Mouse (Mus musculus) heart, embryonic 12.5 days (tissue): ENCODE results near the gene Cd164l2. TPM values are rescaled to one million over a fixed set of nuclear protein-coding genes. Genes with fewer than 3 reads are reported as not detected.

ENCODE experiments used
- ATAC-seq: fragments of 200-750 bp; cut with Nextera tagmentation; 2 replicates; pipeline ENCODE4 v1.8.0; 2017; ENCODE audit warnings: moderate TSS enrichment, moderate library complexity; ENCODE audit not compliant: insufficient number of reproducible peaks, low FRiP score
- H3K27ac ChIP-seq: fragments of 300-500 bp; sonication (generic); 2 replicates; pipeline ENCODE4 v1.5.1; 2016; ENCODE audit warnings: mild to moderate bottlenecking, moderate library complexity; ENCODE audit not compliant: poor library complexity, severe bottlenecking
- H3K27me3 ChIP-seq: fragments of 300-500 bp; sonication (generic); replicated peaks from 2 replicates; pipeline ENCODE4 v1.6.1; 2016; ENCODE audit warnings: mild to moderate bottlenecking, moderate library complexity
- H3K36me3 ChIP-seq: fragments of 300-500 bp; sonication (generic); 2 replicates; pipeline ENCODE4 v1.6.1; 2016; ENCODE audit warnings: mild to moderate bottlenecking, moderate library complexity
- H3K4me1 ChIP-seq: fragments of 300-500 bp; sonication (generic); replicated peaks from 2 replicates; pipeline ENCODE4 v1.6.1; 2016; ENCODE audit warnings: mild to moderate bottlenecking
- H3K4me2 ChIP-seq: fragments of 300-500 bp; sonication (generic); 2 replicates; pipeline ENCODE4 v1.6.1; 2016; ENCODE audit warnings: mild to moderate bottlenecking, moderate library complexity
- H3K4me3 ChIP-seq: fragments of 300-500 bp; sonication (generic); 2 replicates; pipeline ENCODE4 v1.5.1; 2016; ENCODE audit warnings: mild to moderate bottlenecking
- H3K9ac ChIP-seq: fragments of 300-500 bp; sonication (generic); 2 replicates; pipeline ENCODE4 v1.6.1; 2016; ENCODE audit warnings: mild to moderate bottlenecking, moderate library complexity
- H3K9me3 ChIP-seq: fragments of 300-500 bp; sonication (generic); replicated peaks from 2 replicates; pipeline ENCODE4 v1.6.1; 2016; ENCODE audit warnings: mild to moderate bottlenecking, moderate library complexity
- WGBS: fragments of 180-500 bp; shearing (Covaris S2); methylation state at CpG from one replicate; pipeline ENCODE4 v1.1.7; 2016; 5-methylcytosine and 5-hydroxymethylcytosine counted together
- polyA plus RNA-seq: library from polyadenylated mRNA; unstranded; fragments of >200 nt; fragmentation: Nextera tagmentation; extraction: Ambion mirVana; gene quantifications from 2 replicates; pipeline ENCODE4 v1.2.1, GENCODE M21; 2016

Cd164l2 gene
- polyA plus RNA-seq, 1 experiment from 2014 or later = 0.34 TPM

DNA sequence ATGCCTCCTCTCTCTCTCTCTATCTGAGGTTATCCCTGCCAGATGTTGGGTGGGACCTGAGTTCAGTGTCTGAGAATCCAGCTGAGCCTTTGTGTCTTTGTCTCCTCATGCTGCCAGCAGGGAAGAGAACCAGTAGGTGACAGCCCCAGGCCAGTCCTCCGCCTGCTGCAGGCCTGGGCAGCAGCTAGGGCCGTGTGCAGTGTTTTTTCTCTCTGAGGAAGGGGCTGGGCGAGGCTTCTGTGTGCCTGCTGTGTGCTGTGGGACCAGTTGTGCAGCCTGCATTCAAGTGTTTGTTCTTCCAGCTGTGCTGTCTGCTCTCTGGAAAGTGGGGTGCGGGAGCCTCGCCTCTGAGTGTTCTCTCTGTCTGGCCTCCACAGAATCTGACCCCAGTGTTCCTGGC is 11.9 kb downstream of the Cd164l2 start:
- H3K4me1 ChIP-seq = peaks cover 11% of the 10 kb centered on the region
- no peaks in the 10 kb centered on the region for H3K9me3 ChIP-seq
- 63% methylated on average over 5 of the region's 5 CpGs for WGBS
- no peak overlapping the region for H3K27ac ChIP-seq
- no peaks in the 10 kb centered on the region for H3K36me3 ChIP-seq
- H3K27me3 ChIP-seq = peaks cover 33% of the 10 kb centered on the region
- ATAC-seq = no peak
- H3K4me2 ChIP-seq = no peak overlapping the region
- H3K4me3 ChIP-seq = no peak overlapping the region
- H3K9ac ChIP-seq = no peak overlapping the region

DNA sequence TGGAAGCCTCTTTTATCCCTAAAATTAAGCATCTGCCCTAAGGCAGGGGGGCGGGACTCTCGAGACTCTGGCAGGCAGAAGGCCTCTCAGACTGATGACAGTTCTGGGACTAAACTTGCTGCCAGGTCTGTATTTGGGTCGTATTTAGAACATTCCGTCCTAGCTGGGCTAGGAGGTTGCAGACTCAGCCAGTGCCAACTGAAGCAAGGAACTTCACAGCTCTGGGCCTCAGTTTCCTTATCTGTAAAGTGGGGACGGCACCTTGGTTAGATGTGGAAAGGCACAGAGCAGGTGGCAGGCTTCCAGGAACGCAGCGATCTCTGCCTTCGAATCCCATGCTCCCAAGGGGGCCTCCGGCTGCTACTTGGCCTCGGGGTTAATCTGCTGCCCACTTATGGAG is 14.1 kb downstream of the Cd164l2 start:
- Histone ChIP-seq H3K9ac (no peak overlapping the region), H3K4me1 (peaks cover 5% of the 10 kb centered on the region; the same call in 1 of the 2 replicates), H3K9me3 (no peaks in the 10 kb centered on the region), H3K27me3 (peaks cover 19% of the 10 kb centered on the region), H3K4me3 (no peak overlapping the region), H3K27ac (no peak overlapping the region), H3K4me2 (no peak overlapping the region), H3K36me3 (no peaks in the 10 kb centered on the region)
- ATAC-seq = no peak
- 67% methylated on average over 10 of the region's 10 CpGs for WGBS

DNA sequence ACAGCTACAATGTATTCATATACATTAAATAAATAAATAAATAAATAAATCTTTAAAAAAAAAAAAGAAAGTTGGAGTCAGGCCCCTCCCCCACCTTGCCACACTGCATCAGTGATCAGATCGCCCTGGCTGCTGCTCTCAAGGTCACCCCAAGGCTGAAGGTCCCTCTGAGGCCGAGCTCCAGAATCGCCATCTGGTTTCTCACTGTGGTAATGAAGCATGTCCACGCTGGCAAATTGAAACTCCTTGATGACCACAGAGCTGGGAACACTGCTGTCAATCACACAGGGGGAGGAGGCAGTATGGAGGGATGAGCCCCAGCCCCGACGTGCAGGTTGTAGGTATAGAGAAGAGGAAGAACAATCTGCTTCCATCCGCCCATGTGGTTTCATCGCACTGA is 15.7 kb downstream of the Cd164l2 start:
- Histone ChIP-seq H3K9me3 (no peaks in the 10 kb centered on the region; the same call in 1 of the 2 replicates), H3K4me1 (peaks cover 3% of the 10 kb centered on the region; the same call in 1 of the 2 replicates), H3K36me3 (no peaks in the 10 kb centered on the region), H3K4me3 (no peak overlapping the region), H3K9ac (no peak overlapping the region; the same call in 1 of the 2 replicates), H3K27ac (no peak overlapping the region), H3K4me2 (no peak overlapping the region), H3K27me3 (peaks cover 3% of the 10 kb centered on the region)
- 76% methylated on average over 8 of the region's 8 CpGs for WGBS
- ATAC-seq = no peak

DNA sequence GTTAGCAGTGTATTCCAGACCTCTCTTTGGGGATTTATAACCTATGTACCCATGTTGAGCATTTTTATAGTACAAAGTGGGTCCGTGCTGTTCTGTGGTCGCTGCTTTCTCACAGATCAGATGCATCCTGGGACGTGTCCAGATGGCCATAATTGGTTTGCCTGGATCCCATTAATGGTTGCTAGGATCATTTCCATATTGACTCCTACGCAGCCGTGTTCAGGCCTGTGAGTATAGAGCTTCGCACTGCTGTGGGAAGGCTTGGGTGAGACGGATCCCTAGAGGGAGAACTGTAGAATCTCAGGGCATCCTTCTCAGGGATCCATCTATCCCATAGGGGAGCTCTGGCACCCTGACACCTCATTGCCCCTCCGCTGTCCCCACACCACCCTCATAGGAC is 17.7 kb downstream of the Cd164l2 start:
- WGBS = 85% methylated on average over 8 of the region's 8 CpGs
- Histone ChIP-seq H3K27ac (no peak overlapping the region), H3K9ac (no peak overlapping the region), H3K36me3 (no peaks in the 10 kb centered on the region), H3K4me2 (no peak overlapping the region), H3K27me3 (peaks cover 4% of the 10 kb centered on the region; the same call in 1 of the 2 replicates), H3K4me3 (no peak overlapping the region), H3K4me1 (no peaks in the 10 kb centered on the region), H3K9me3 (no peaks in the 10 kb centered on the region; the same call in 1 of the 2 replicates)
- ATAC-seq = no peak

DNA sequence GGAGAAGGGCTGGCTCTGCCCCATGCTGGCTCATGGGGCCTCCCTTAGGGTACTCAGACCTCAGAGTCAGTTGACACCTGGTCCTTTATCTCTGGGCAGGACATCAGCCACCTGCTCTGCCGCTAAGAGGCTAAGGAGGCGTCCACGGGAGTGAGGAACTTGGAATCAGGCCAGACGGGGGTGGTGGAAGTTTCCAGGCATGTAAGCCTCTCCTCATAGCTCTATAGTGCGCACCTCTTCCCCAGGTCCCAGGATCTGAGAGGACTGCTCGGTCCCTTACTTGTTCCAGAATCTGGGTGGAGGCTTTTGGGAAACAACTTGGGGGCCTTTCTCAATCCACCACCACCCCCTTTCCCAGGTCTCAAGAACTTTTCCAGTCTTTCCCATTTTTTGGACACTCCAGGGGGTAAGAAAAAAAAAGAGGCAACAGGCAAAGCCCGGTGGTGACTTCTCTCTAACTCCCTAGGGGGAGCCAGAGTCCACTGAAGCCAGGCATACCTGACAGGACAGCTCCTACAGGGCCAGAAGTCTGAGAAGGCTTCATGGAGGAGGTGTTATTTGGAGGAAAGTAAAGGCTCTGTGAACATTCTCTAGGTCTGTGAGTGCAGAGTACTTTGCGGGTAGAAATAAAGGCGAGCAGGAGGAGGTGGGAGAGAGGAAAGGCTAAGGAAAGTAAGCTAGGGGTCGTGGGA is 21.5 kb downstream of the Cd164l2 start:
- no peaks in the 10 kb centered on the region for H3K4me1 ChIP-seq
- WGBS = 29% methylated on average over 10 of the region's 10 CpGs

DNA sequence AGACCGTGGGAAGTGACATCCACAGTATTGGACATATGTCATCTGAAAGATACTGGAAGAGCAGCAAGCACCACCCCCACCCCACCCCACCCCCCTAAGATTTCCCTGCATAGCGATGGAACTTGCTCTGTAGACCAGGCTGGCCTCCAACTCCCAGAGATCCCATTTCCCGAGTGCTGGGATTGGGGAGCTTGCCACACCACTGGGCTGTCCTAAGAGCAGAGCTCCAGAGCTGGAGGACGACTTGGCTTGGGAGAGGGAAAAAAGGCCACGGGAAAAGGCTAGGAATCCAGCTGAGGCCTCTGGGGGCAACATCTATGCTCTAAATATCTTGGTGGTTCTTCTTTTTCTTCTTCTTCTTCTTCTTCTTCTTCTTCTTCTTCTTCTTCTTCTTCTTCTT is 22.8 kb downstream of the Cd164l2 start:
- WGBS = 49% methylated on average over 5 of the region's 5 CpGs
- H3K9ac ChIP-seq = no peak overlapping the region
- no peak overlapping the region for H3K4me2 ChIP-seq
- H3K27me3 ChIP-seq = peaks cover 21% of the 10 kb centered on the region
- no peak overlapping the region for H3K27ac ChIP-seq
- H3K36me3 ChIP-seq = no peaks in the 10 kb centered on the region
- H3K4me1 ChIP-seq = no peaks in the 10 kb centered on the region
- no peaks in the 10 kb centered on the region; the same call in 1 of the 2 replicates for H3K9me3 ChIP-seq
- H3K4me3 ChIP-seq = no peak overlapping the region
- no peak for ATAC-seq

More for the DNA sequence above, 21.5 kb downstream of the Cd164l2 start:
- Histone ChIP-seq H3K27me3 (peaks cover 12% of the 10 kb centered on the region), H3K9me3 (no peaks in the 10 kb centered on the region; the same call in 1 of the 2 replicates), H3K27ac (no peak overlapping the region), H3K9ac (no peak overlapping the region), H3K4me2 (no peak overlapping the region), H3K36me3 (no peaks in the 10 kb centered on the region), H3K4me3 (no peak overlapping the region)
- ATAC-seq = no peak

DNA sequence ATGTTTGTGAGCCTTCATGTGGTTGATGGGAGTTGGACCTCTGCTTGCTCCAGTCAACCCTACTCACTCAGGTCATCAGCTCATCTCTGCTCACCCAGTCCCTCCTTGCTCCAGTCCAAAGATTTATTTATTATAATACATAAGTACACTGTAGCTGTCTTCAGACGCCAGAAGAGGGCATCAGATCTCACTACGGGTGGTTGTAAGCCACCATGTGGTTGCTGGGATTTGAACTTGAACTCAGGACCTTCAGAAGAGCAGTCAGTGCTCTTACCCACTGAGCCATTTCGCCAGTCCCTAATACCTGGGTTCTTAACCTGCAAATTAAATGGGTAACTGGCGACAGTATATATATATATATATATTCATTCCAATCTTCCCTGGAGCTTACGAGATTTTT is 23.5 kb downstream of the Cd164l2 start:
- peaks cover 3% of the 10 kb centered on the region for H3K4me1 ChIP-seq
- no peak overlapping the region for H3K4me2 ChIP-seq
- no peaks in the 10 kb centered on the region; the same call in 1 of the 2 replicates for H3K9me3 ChIP-seq
- peaks cover 21% of the 10 kb centered on the region for H3K27me3 ChIP-seq
- no peak overlapping the region for H3K27ac ChIP-seq
- ATAC-seq = no peak
- WGBS = 76% methylated on average over 5 of the region's 5 CpGs
- H3K36me3 ChIP-seq = no peaks in the 10 kb centered on the region
- no peak overlapping the region for H3K9ac ChIP-seq
- H3K4me3 ChIP-seq = no peak overlapping the region

DNA sequence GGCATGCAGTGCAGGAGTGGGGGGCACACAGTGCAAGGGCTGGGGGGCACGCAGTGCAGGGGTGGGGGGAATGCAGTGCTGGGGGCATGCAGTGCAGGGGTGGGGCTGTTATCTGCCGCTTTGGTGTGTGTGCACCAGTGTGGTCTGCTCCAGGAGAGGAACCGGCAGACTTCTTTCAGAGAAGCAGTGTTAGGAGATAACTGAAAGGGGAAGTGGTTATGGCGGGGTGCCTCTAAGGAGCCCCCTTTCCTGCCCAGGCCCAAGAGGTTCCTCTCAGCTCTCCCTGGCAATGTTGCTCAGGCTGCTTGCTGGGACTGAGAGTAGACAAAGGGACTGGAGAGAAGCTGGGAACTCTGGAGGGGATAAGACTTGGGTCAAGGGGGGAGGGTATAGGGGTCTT is 26.0 kb downstream of the Cd164l2 start:
- Histone ChIP-seq H3K4me3 (no peak overlapping the region), H3K4me2 (no peak overlapping the region), H3K27ac (no peak overlapping the region), H3K4me1 (peaks cover 11% of the 10 kb centered on the region), H3K9me3 (no peaks in the 10 kb centered on the region), H3K9ac (no peak overlapping the region), H3K36me3 (no peaks in the 10 kb centered on the region), H3K27me3 (peaks cover 31% of the 10 kb centered on the region)
- WGBS = 52% methylated on average over 4 of the region's 4 CpGs
- ATAC-seq = no peak

DNA sequence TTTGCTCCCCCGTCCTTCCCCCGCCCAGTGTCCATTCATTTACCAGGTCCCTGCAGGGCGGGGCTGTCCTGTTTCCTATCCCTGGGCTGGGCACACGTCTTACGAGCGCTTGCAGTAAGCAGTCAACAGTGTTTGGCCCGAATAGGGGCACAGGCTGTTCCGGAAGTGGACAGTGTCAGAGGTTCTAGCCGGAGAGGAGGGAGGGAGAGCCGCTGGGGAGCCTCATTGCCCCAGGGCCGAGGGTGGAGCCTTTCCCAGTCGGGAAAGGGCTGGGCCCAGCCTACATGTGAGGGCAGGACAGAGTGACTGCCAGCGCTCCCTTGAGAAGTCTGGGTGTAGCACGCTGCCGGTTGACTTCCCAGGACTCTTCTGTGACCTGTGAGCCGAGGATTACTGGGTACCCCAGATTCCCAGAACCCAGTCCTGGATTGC is 28.6 kb downstream of the Cd164l2 start, which contains the start of gene Map3k6:
Map3k6 (plus strand) TSS at position 329 of the 432 bp plus-strand sequence.
- H3K27ac ChIP-seq = peak within 1 kb of the TSS; percentile 50
- 9% methylated on average over 16 of the region's 16 CpGs for WGBS
- peak within 1 kb of the TSS; percentile 63 for H3K4me3 ChIP-seq
- H3K36me3 ChIP-seq = no peaks in the 10 kb centered on the region
- peak within 1 kb of the TSS; percentile 95 for H3K4me2 ChIP-seq
- H3K27me3 ChIP-seq = peaks cover 41% of the 10 kb centered on the region
- H3K4me1 ChIP-seq = peaks cover 18% of the 10 kb centered on the region
- 0 out of 2 replicates have a peak, but pooled peaks have one; percentile 41 for ATAC-seq
- H3K9me3 ChIP-seq = no peaks in the 10 kb centered on the region
- peak within 1 kb of the TSS; percentile 77 for H3K9ac ChIP-seq

DNA sequence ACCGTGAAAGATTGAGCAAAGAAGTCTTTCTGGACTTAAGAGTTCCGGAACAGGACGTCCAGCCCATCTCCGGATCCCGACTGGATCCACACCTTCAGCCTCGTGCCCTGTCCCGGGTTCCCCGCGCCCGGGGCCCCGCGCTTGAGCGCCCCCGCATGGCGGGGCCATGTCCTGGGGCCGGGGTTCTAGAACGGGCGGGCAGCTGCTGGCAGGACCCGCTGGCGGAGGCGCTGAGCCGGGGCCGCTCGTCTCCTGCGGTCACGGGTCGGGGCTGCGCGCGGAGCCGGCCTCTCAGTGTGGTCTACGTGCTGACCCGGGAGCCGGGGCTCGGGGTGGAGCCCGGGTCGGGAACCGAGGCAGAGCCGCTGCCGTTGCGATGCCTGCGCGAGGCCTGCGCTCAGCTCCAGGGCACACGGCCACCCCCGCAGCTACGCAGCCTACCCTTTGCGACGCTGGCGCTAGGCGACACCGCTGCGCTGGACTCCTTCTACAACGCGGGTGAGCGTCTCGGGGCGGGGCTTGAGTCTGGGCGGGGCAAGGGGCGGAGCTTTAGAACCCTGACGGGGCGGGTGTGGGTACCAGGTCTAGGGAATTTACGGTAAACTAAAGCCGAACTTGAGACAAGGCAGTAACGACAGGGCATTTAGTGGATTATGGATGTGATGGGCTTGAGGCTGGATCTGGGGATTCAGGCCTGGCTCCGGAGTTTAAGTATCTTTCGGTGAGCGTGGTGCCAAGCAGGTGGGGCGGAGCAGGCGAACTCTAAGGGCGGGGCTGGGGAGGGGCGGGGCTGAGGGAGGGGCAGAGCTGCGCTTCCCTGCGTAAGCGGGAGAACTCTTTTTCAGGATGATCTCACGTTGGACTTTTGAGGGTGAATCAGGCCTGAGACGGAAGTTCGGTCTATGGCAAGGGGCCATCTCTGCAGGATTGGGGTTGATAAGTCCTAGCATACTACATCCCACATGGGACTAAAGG is 29.3 kb downstream of the Cd164l2 start:
- Histone ChIP-seq H3K27me3 (peaks cover 43% of the 10 kb centered on the region), H3K4me2 (peak overlapping the region; percentile 95), H3K9ac (peak overlapping the region; percentile 77), H3K36me3 (no peaks in the 10 kb centered on the region), H3K27ac (peak overlapping the region; percentile 50), H3K9me3 (no peaks in the 10 kb centered on the region), H3K4me1 (peaks cover 18% of the 10 kb centered on the region), H3K4me3 (peak overlapping the region; percentile 63)
- ATAC-seq = peak; percentile 92
- under 1% methylated on average over 78 of the region's 78 CpGs for WGBS

DNA sequence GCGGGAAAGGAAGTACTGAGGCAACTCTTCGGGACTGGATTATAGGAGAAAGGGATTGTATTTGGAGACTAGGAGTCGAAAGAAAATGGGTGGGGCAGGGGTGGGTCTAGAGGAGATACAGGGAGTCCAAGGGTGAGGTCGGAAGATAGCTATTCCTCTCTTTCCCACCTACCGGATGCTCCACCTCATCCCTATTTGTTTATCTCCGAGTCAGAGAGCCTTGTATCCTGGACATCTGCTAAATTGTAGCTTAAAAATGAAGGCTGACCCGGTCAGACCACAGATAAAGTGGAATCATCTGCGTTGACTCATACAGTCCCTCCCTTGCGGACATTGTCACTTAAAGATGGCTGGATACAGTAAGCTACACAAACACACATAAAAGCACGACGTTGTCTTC is 30.0 kb downstream of the Cd164l2 start:
- ATAC-seq = no peak
- H3K27ac ChIP-seq = no peak overlapping the region
- H3K4me3 ChIP-seq = peak overlapping the region; percentile 63
- no peak overlapping the region for H3K9ac ChIP-seq
- H3K4me2 ChIP-seq = peak overlapping the region; percentile 95
- WGBS = 24% methylated on average over 11 of the region's 11 CpGs
- peaks cover 22% of the 10 kb centered on the region for H3K4me1 ChIP-seq
- H3K36me3 ChIP-seq = no peaks in the 10 kb centered on the region
- peaks cover 50% of the 10 kb centered on the region for H3K27me3 ChIP-seq
- no peaks in the 10 kb centered on the region for H3K9me3 ChIP-seq
